Mouse (Mus musculus): ENCODE data around the gene Card14.
A peak's percentile ranks its signal among the peaks of the same experiment; 100 is the strongest.
"Not testable (repeated sequence)": the region's sequence is repeated elsewhere in the genome, so short reads cannot be mapped to it uniquely, and the experiment has no call there.

The Card14 gene

GRCm38 (mm10) chr11:119307658-119307867, at the start of gene Card14:
Gene Card14, plus strand, starts transcription at chr11:119307768.
- DNase-seq (ENCODE audit: low spot score in 2 of 2): no peak

GRCm38 (mm10) chr11:119258216-119258571, 49.4 kb upstream of the Card14 start:
- no peak for DNase-seq (ENCODE audit: low spot score in 2 of 2)

GRCm38 (mm10) chr11:119258572-119259322, 48.8 kb upstream of the Card14 start:
- no peak for DNase-seq (ENCODE audit: low spot score in 2 of 2)

GRCm38 (mm10) chr11:119259977-119260376, 47.6 kb upstream of the Card14 start:
- no peak for DNase-seq (ENCODE audit: low spot score in 2 of 2)

- DNase-seq (ENCODE audit: low spot score in 2 of 2): no peak
Measured at GRCm38 (mm10) chr11:119264413-119264812, 43.2 kb upstream of the Card14 start.

- no peak for DNase-seq (ENCODE audit: low spot score in 2 of 2)
Measured at GRCm38 (mm10) chr11:119265811-119266210, 41.8 kb upstream of the Card14 start.

- no peak for DNase-seq (ENCODE audit: low spot score in 2 of 2)
Measured at GRCm38 (mm10) chr11:119267241-119267674, 40.3 kb upstream of the Card14 start.

- DNase-seq (ENCODE audit: low spot score in 2 of 2): peak; percentile 92 to 99
Measured at GRCm38 (mm10) chr11:119267768-119268556, 39.6 kb upstream of the Card14 start, which contains the start of gene Gaa. Gene Gaa, plus strand, starts transcription at chr11:119267887.

GRCm38 (mm10) chr11:119268557-119269195, 38.9 kb upstream of the Card14 start:
- DNase-seq (ENCODE audit: low spot score in 2 of 2): no peak

GRCm38 (mm10) chr11:119272492-119272891, 35.1 kb upstream of the Card14 start:
- DNase-seq (ENCODE audit: low spot score in 2 of 2): not testable (repeated sequence)

- no peak for DNase-seq (ENCODE audit: low spot score in 2 of 2)
Measured at GRCm38 (mm10) chr11:119273186-119273930, 34.2 kb upstream of the Card14 start.

- no peak for DNase-seq (ENCODE audit: low spot score in 2 of 2)
Measured at GRCm38 (mm10) chr11:119281030-119281429, 26.5 kb upstream of the Card14 start.

- DNase-seq (ENCODE audit: low spot score in 2 of 2): no peak
Measured at GRCm38 (mm10) chr11:119285791-119286527, 21.6 kb upstream of the Card14 start.

GRCm38 (mm10) chr11:119287207-119287992, 20.2 kb upstream of the Card14 start:
- DNase-seq (ENCODE audit: low spot score in 2 of 2): no peak

- not testable (repeated sequence) for DNase-seq (ENCODE audit: low spot score in 2 of 2)
Measured at GRCm38 (mm10) chr11:119292861-119293260, 14.7 kb upstream of the Card14 start.

GRCm38 (mm10) chr11:119297996-119298395, 9.6 kb upstream of the Card14 start:
- no peak for DNase-seq (ENCODE audit: low spot score in 2 of 2)

- no peak for DNase-seq (ENCODE audit: low spot score in 2 of 2)
Measured at GRCm38 (mm10) chr11:119298917-119299316, 8.7 kb upstream of the Card14 start.

- DNase-seq (ENCODE audit: low spot score in 2 of 2): peak; percentile 96 to 100
Measured at GRCm38 (mm10) chr11:119299391-119300245, 8.0 kb upstream of the Card14 start, which contains the start of gene Eif4a3. Gene Eif4a3, minus strand, starts transcription at chr11:119300089.

GRCm38 (mm10) chr11:119300246-119300935, 7.2 kb upstream of the Card14 start:
- DNase-seq (ENCODE audit: low spot score in 2 of 2): no peak
